Mouse (Mus musculus): ENCODE results near the gene Hyal1.

Hyal1 gene

DNA sequence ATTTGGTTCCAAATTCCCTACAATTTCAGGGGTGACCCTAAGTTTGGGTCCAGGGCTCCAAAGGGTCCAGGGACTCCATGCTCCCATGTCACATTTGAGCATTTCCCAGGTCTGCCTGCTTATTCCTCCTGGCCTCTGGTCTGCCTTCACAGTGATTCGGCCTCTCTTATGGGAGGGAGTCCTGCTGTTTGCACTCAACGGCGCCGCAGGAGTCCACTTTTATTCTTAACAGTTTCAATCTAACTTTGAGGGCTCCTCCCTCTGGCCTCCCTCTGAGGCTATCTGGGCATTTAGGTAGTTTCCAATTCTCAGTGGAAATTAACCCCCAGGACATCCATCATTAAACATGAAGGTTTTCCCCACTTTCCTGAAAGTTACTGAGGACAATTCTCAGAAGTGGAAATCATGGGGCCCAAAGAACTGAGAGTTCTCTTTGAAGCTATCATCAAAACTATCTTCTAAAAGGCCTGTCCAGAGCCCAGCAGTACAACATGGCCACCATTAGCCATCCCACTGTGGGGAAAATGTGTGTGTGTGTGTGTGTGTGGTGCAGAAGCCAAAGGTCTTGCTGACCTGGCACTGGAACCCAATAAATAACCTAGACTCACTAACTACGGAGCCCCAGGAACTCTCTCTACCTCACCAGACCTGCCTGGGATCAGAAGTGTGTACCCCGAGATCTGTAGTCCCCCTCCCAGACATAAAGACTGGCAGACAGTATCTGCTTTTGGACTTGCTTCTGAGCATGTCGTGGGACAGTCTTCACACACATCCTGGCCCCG lies 17.7 kb downstream of the Hyal1 start:
- no peak for DNase-seq (ENCODE audit: extremely low spot score)

DNA sequence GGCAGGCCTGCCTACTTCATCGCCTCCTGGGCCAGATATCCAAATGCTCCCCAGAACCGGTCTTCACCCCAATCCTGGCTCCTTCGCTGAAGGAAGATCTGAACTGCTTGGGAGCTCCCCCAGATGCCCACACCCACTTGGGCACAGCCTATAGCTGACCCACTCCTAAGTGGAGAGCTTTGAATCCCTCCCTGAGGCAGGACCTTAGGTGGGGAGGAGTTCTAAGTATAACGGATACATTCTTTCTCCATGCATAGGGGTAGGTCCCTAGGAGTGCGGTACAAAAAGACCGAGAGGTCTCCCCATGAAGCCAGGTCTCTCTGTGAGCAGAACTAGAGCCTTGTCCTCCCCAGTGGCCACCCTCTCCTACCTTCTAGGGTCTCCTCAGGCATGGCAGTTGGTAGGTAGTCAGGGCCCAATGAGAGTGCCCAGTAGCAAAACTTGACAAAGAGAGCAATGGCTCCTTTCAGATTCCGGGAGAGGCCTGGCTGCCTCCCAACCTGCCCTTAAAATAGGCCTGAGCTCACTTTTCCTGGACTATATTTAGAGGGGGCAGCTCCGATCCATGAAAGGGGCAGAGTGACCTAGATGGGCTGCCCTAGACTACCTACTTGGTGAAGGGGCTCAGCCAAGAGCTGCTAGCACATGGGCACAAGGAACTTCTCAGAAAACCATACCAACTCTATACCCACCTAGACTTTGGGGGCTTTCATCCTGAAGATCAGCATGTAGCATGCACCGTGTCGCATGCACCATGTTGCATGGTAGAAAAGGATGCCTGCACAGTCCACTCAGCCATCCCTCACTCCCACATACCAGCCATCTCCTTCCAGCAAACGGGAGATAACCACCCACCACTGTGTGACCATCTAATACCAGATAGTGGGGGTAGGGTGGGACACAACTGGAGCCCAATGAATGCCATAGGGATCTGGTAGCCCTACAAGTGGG lies 20.2 kb downstream of the Hyal1 start:
- no peak for DNase-seq (ENCODE audit: extremely low spot score)

DNA sequence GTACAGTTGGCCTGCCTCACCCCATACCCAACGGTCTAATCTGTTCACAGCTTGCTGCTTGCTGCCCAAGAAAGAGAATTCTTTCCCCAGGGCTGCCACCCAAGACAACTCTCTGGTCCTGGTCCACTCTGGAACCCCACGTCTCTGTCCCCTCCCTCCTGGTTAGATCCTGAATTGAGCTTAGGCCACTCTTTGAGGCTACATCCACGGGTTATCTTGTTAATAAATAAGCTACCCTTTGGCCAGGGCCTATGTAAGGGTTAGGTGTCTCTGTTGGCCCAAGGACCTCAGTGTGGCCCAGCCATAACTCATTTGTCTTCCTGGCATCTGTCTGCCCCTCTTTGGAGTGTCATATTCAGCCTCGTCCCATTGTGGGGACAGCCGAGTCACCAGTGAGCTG lies 21.7 kb downstream of the Hyal1 start:
- no peak for DNase-seq (ENCODE audit: extremely low spot score)

DNA sequence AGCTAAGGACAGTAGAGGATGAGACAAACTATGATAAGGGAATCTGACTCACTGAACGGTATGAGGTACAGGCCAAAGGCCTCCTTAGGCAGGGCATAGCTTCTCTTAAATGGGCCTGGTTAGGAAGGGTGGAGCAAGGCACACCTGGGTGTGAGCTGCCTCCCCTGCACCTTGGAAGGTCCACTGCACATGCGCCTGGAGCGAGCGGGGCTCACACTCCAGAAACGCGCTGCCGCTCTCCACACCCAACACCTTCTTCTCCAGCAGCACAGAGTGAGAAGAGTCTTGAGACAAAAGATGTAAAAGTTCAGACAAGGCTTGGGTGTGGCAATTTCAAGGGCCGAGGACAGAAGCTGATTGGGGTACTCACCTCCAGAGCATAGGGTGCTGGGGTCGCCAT lies 22.7 kb downstream of the Hyal1 start:
- DNase-seq (ENCODE audit: extremely low spot score), result no peak

DNA sequence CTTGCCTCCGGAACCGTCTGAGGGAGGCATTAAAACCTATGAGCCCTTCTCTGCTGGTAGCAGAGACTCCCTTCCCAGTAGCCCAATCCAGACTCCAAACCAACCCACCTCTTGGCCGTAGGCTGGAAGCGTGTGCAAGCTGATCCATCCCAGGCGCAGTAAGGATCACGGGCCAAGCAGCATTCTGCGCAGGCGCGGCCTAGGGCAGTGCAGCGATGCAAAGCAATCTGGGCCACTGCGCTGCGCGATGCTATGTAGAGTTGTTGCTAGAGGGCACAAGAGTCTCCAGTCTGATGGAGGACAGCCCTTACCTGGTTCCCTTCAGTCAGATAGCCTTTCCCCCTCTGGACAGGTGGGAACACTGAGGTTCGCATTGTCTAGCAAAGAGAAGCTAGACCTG lies 23.1 kb downstream of the Hyal1 start:
- DNase-seq (ENCODE audit: extremely low spot score), result no peak

DNA sequence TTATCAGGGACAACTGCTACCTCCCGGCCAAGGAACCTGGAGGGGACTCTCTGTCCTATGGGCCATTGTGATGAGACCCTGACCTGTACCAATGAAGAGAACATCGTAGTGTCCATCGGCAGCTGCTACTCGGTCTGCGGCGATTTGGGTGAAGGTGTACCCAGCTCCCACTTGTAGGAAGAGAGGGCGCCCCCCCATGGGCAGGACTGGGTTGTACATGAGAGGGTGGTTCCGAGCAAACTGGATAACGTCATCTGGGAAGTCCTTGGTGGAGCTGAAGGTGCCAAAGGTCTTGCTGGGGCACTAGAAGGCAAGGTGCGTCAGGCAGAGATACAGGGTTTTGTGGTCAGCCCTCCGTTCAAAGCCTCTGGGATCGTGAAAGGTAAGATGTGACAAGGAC lies 24.0 kb downstream of the Hyal1 start:
- no peak for DNase-seq (ENCODE audit: extremely low spot score)

DNA sequence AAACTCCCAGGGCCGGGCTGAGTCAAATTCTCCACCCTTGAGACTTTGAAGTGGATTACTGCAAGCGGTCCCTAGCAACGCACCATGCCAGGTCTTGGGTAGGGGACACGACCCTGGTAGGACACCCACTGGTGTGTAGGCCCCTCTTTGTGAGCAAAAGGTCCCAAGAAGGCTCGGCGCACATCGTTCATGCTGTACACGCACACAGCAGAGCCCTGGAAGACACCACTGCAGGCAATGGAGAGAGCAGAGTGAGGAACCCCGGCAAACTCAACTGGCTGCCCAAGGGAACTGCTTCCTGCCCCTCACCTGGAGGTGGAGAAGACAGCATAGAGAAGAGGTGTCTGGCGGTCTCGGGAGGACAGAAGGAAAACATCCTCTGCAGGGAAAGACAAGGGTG lies 24.5 kb downstream of the Hyal1 start:
- DNase-seq (ENCODE audit: extremely low spot score), result no peak

DNA sequence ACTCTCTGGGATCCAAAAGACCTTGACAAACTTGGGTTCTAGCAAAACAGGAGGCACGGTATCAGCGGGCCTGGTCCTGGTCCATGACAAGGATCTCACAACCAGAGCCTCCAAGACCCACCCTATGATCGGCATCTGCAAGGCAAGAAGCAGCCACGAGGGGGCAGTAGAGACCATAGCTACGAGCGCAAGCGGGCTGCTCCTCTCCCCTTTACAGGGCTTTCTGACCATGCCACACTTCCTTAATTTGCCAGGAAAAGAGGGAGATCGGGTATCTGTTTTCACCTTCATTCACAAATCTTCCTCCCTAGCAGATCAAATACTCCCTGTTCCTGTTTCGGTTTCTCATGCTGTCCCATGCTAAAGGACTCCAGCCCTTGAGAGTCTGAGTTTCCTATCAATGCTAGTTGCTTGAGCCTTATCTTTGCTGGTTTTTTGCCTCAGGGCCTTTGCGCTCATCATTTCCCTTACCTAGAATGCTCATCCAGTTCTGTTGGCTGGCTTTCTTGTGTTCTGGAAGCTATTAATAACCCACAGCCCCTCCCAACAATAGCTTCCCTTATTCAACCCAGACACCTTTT lies 25.4 kb downstream of the Hyal1 start:
- DNase-seq (ENCODE audit: extremely low spot score), result peak; percentile 94

DNA sequence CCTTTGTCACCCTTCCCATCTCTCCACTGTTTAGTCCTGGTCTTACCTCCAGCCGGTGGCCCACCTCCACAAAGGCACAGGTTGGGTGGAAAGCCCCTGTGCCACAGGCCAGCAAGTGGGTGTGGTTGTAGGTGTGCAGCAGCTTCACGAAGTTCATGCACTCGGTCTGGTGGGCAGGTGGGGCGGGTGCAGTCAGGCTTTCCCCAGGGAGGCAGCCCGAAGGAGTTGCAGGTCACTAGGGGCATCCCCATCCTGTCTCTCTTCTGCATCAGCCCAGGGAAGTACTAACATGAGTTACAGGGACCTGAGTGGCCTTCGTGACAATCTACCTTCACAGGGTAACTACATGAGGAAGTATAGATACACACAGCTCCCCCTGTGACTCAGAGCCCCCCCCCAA lies 26.5 kb downstream of the Hyal1 start:
- DNase-seq (ENCODE audit: extremely low spot score), result no peak

DNA sequence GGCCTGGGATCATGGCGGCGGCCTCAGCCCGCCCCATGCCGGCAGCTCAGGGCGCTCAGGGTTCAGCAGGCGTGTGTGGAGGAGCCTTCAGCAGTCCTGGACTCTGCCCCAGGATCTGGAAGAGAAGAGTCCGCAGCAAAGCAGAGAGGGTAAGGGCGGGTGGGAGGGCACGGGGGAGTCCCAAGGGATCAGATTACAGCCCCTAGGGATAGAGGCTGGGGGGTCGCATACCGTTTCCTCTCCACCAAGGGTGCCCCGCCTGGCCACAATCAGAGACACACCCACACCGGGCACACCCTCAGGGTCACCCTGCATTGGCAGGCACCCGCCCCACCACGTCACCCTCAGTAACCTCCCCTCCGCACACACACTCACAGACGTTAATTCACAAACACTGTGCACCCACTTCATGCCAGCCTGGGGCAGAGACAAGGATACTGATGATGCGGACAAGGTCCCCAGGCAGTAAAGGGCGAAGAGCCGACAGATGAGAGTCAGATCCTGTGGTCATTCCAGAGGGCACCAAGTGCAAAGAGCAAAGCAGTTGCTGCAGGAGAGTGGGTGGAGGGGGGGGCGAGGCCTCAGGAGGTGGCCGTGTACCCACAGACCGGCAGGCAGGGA lies 28.4 kb downstream of the Hyal1 start:
- DNase-seq (ENCODE audit: extremely low spot score), result no peak

DNA sequence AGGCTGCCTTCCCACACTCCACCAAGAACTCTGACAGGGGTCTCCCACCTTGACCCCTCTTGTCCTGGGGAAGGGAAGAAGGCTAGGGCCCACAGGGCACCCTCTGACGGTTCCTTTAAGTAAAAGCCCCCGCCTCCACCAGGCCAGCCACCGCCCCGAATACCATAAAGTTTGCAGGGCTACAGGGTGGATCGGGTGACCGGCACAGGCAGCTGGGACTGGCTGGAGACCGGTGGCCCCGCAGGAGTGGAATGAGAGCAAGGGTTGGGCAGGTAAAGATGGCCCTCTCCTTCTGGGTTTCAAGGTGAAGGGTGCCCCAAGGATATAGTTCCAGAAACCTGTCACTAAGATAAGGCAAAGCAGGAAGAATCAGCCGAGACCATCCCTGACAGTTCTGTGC lies 29.9 kb downstream of the Hyal1 start:
- no peak for DNase-seq (ENCODE audit: extremely low spot score)

DNA sequence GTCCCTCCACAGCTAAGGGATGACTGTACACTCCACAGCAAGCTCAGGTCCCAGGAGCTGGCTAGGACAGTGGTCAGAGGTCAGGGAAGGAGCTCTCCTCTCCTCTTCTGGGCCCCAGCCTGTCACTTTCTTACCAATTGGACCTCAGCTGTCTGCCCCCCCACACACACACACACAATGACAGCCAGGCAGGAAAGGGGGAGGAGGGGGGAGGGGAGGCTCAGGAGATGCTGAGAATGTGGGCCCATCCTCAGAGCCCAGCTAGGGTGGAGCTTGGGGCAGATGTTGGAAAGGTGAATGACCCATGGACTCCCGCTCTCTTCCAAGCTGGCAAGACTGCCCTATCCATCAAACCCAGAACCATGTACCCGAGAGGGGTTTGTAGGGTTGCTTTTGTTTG lies 30.3 kb downstream of the Hyal1 start:
- no peak for DNase-seq (ENCODE audit: extremely low spot score)

DNA sequence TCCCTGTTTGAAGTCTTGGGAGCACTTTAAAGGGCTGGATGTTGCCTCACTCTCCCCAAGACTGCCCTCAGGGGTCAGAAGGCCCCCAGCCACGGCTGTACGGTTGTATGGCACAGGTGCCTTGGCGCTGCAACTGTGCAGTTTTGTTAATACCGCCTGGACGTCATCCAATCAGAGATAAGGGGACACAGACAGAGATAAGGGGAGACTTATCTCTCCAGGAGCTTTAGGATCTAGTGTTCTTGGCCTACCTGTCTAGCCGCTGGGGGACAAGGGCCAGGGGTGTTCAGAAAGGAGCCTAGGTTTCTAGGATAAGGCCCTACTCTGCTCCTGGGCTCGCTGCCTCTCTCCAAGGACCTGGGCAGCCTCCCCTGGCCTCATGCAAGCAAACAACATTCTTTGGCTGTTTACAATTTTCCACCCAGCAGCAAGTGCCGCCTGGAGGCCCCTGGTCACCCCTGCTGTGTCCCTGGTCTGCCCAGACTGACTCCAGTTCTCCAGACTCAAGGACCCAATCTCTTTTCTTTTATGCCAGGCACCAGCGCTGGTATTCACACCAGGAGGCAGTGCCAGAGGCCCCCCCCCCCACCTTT lies 31.0 kb downstream of the Hyal1 start:
- no peak for DNase-seq (ENCODE audit: extremely low spot score)

DNA sequence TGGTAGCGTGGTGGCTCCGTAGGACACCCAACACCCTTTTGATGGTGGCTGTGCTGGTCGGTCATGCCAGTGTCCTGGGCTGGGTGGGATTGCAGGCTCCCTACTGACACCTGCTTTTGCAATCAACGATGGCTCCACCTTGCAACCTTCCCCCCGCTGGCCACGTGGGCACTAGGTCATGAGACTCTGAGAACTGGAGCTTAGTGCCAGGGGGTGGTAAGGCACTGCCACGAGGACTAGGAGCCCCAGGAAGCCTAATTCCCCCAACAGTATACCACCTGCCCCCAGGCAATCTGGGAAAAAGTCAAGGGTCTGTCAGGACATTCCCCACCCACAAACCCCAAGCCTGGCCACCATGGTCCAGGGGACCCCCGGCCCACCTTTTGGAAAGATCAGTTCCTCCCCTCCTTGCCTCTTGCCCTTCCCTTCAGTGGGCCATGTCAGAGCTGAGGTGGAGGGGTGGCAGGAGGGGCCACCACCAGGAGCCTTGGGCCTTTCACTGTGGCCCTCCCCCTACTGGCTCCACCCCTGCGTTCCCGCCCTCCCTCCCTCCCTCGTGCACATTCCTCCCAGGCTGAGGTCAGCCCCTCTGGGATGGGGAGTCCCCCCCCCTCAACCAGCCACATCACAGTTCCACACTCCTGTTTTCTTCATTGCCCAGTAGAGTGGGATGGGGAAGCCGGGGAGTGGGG lies 32.2 kb downstream of the Hyal1 start, which contains the start of gene Sema3b:
Gene Sema3b, minus strand, starts transcription at position 489 of the 692 bp plus-strand sequence.
- peak; percentile 53 for DNase-seq (ENCODE audit: extremely low spot score)

DNA sequence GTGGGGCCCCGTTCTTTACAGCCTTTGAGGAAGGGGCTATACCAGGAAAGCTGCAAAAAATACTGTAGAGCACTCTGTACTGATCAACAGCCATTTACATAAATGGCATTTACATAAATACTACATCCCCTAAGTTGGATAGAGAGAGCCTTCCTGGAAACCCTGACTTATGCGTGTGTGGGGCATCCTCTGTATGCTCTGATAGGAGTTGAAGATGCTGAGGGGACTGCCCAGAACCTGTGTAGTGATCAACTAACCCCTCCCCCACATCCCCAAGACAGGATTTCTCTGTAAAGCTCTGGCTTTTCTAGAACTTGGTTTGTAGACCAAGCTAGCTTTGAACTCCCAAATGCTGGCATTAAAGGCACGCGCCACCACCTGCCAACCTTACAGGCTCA lies 32.7 kb downstream of the Hyal1 start:
- DNase-seq (ENCODE audit: extremely low spot score), result no peak

DNA sequence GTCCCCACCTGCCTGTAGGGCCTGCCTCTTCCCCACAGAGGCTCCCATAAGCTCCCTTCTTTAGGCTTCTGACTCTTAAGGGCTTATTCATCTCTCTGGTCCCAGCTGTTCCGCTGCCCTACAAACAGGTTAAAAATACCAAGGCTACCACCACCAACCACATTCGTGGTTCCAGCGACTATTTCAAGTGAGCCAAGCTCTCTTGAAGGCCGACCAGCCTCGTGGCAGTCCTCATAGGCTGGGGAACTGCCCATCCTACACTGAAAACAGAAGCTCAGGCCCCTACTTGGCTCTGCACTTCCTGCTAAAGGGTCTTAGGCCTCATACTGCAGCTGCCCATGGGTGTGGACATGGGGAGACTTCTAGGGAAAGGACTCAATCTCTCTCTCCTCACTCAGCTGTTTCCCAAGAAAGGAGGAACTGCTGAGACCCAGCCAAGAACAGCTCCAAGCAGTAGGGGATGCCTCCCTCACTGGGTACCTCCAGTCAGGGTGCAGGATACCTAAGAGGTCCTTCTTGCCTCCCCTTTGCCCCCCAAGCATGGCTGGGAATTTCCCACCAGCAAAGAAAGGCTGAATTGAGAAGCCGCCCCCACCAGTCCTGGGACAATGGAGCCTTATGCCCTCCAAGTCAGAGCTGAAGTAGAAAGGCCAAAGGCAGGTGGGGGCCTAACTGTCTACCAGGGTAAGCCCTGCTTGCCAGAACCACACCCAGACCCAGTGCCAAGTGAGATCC lies 34.9 kb downstream of the Hyal1 start:
- no peak for DNase-seq (ENCODE audit: extremely low spot score)

DNA sequence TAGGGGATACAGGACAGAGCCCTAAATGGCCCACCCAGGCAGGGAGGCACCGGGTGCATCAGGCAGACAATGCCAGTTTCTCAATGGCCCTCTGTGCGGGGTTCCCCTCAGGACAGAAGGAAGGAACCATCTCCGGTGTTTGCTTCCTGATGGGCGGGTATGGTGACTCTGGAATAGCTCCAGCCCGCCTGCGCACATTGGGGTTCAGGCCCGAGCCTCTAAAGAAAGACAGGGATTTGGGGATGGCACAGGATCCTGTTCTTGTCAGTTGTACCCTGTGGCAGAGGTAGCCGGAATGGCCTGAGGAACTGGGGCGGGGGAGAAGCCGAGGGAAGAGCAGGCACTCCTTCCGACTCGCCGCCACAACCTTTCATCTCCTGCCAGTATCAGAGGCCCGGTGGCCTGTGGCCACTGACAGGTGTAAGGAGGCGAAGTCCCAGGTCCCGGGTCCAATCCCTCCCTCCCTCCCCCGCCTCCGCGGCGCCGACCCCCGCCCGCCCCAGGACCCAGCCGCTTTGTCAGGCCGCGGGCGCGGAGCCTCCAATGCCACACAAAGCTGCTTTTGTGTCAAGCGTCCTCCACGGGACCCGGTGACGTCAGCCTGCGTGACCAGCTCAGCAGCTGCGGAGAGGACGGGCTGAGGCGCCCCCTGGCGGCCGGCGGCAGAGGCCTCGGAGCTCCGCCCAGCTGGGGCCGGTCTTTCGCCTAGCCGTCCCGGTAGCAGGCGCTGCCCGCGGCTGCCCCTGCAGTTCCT lies 35.6 kb downstream of the Hyal1 start:
- DNase-seq (ENCODE audit: extremely low spot score), result peak; percentile 97

DNA sequence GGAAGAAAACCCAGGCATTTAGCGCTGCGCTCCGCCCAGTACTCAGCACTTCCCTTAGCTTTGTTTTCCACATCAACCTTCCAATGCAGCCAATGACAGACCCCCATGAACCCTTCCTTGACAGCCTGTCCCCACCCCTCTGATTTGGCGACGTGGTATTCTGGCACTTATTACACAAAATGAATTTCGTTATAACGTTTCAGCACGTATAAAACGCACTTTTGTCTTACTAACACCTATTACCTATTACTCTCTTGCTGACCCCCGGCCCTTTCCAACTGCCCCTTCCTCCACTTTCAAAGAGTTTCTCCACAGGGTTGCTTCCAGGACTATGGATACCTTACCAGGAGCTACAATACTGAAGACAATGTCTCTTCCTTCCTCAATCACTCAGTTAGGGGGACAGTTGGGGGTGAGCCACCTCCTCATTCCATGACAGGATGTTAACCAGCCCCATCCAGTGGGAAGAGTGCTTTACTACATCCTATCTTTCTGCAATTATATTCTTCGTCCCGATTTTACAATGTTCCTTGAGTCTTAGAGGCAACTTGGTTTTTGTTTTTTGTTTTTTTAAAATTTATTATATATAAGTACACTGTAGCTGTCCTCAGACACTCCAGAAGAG lies 36.3 kb downstream of the Hyal1 start:
- no peak for DNase-seq (ENCODE audit: extremely low spot score)

DNA sequence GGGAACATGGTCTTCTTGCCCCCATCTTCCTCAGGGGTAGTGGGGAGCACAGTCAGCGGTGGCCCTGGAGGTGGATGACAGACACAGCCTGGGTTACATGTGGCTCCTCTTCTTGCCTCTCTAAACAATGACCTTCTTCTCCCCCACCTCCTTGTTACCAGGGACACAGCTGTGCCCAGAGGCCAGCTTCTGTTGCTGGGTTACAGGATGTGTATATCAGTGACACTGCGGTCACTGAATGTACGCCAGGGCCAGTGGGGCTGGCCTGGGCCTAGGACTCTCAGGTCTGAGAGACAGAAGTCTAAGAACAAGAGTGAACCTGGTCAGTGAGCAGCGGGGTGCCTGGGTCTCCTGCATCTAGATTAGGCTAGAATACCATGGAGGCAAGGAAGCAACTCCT lies 38.3 kb downstream of the Hyal1 start:
- no peak for DNase-seq (ENCODE audit: extremely low spot score)
